Mouse (Mus musculus) liver, postnatal 0 days (tissue): ENCODE measurements at regions not wholly inside any gene's neighbourhood (a gene's known extent, or its start where the extent isn't known, plus 50 kb on each side); places are given as distances from the start of the nearest gene placed in this dataset.
A peak's percentile ranks its signal among the peaks of the same experiment; 100 is the strongest.

Experiments
- ATAC-seq: fragments of 200-750 bp; cut with Nextera tagmentation; 2 replicates; pipeline ENCODE4 v1.8.0; 2017; ENCODE audit warnings: mild to moderate bottlenecking, moderate library complexity
- DNase-seq: peaks from one replicate; pipeline ENCODE4 v3.0.0-alpha.2; 2016
- H3K27ac ChIP-seq: fragments of 300-500 bp; sonication (generic); 2 replicates; pipeline ENCODE4 v1.5.1; 2014; ENCODE audit warnings: antibody characterized with exemption, moderate library complexity, mild to moderate bottlenecking, low read depth
- H3K27me3 ChIP-seq: fragments of 300-500 bp; sonication (generic); 2 replicates; pipeline ENCODE4 v1.6.1; 2014; ENCODE audit warnings: low read length, control low read depth, mixed read lengths; ENCODE audit not compliant: insufficient read depth
- H3K36me3 ChIP-seq: fragments of 300-500 bp; sonication (generic); replicated peaks from 2 replicates; pipeline ENCODE4 v1.6.1; 2014; ENCODE audit warnings: mild to moderate bottlenecking, control low read depth, low read length, moderate library complexity, mixed read lengths; ENCODE audit not compliant: insufficient read depth
- H3K4me1 ChIP-seq: fragments of 300-500 bp; sonication (generic); 2 replicates; pipeline ENCODE4 v1.6.1; 2014; ENCODE audit warnings: antibody characterized with exemption, mild to moderate bottlenecking, control low read depth; ENCODE audit not compliant: insufficient read depth
- H3K4me2 ChIP-seq: fragments of 300-500 bp; sonication (generic); 2 replicates; pipeline ENCODE4 v1.6.1; 2014; ENCODE audit warnings: low read depth, mild to moderate bottlenecking, low read length, moderate library complexity, mixed read lengths
- H3K4me3 ChIP-seq: fragments of 300-500 bp; sonication (generic); 2 replicates; pipeline ENCODE4 v1.5.1; 2014; ENCODE audit warnings: low read depth, low read length
- H3K9ac ChIP-seq: fragments of 300-500 bp; sonication (generic); replicated peaks from 2 replicates; pipeline ENCODE4 v1.6.1; 2014; ENCODE audit warnings: mild to moderate bottlenecking, moderate library complexity
- H3K9me3 ChIP-seq: fragments of 300-500 bp; sonication (generic); 2 replicates; pipeline ENCODE4 v1.6.1; 2016; ENCODE audit warnings: mild to moderate bottlenecking, control low read depth, low read length, mixed read lengths
- CTCF ChIP-seq: sonication (generic); IDR thresholded peaks from 2 replicates; pipeline ENCODE4 v1.5.1; 2016; ENCODE audit warnings: antibody characterized with exemption, low read depth
- EP300 ChIP-seq: IDR thresholded peaks from 2 replicates; pipeline ENCODE4 v1.6.1; 2016; ENCODE audit warnings: antibody characterized with exemption, low read depth, mild to moderate bottlenecking
- WGBS: fragments of 180-500 bp; shearing (Covaris S2); extraction: QIAGEN DNeasy Blood & Tissue Kit; methylation state at CpG from one replicate; pipeline ENCODE4 v1.1.7; 2014; ENCODE audit not compliant: insufficient replicate concordance; 5-methylcytosine and 5-hydroxymethylcytosine counted together

- H3K36me3 ChIP-seq = no peaks in the 10 kb centered on the region
- H3K9me3 ChIP-seq = no peaks in the 10 kb centered on the region
- no peak overlapping the region for H3K9ac ChIP-seq
- no peak overlapping the region for H3K4me3 ChIP-seq
- no peak overlapping the region for H3K27ac ChIP-seq
- DNase-seq (no peak), ATAC-seq (no peak)
- TF ChIP-seq EP300 (no peak), CTCF (no peak)
- H3K27me3 ChIP-seq = no peaks in the 10 kb centered on the region
- 73% methylated on average over 3 of the region's 3 CpGs for WGBS
- H3K4me2 ChIP-seq = no peak overlapping the region
- H3K4me1 ChIP-seq = no peaks in the 10 kb centered on the region
Observed at GRCm38 (mm10) chr13:101524223-101524622, 243.8 kb downstream of the Pik3r1 start.

DNA sequence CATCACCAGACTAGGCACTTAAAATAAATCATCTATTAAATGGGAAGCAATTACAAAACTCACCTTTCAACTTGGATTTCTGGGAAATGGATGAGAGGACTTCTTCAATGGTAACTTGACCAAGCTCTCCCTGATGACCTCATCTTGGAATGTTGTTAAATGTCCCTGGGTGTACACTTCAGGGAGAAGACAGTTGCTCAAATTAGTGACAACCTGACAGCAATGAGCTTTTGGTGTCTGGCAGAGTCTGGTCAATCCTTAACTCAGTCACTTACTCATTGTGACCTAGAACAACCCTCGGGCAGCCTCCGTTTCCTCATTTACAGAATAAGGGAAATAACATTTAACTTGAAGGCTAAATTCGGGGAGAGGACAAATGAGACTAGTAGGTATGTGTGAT lies 244.5 kb downstream of the Pik3r1 start:
- H3K9me3 ChIP-seq = no peaks in the 10 kb centered on the region
- ATAC-seq = no peak
- TF ChIP-seq EP300 (no peak), CTCF (no peak)
- H3K36me3 ChIP-seq = no peaks in the 10 kb centered on the region
- H3K4me1 ChIP-seq = no peaks in the 10 kb centered on the region
- no peak overlapping the region for H3K9ac ChIP-seq
- H3K27me3 ChIP-seq = no peaks in the 10 kb centered on the region
- no peak for DNase-seq
- H3K4me3 ChIP-seq = no peak overlapping the region
- WGBS = 51% methylated on average over 3 of the region's 3 CpGs
- H3K4me2 ChIP-seq = no peak overlapping the region
- no peak overlapping the region for H3K27ac ChIP-seq

GRCm38 (mm10) chr13:101522597-101522996 lies 245.4 kb downstream of the Pik3r1 start:
- H3K4me3 ChIP-seq = no peak overlapping the region
- TF ChIP-seq EP300 (no peak), CTCF (no peak)
- no peaks in the 10 kb centered on the region for H3K4me1 ChIP-seq
- H3K27ac ChIP-seq = no peak overlapping the region
- ATAC-seq (no peak), DNase-seq (no peak)
- no peak overlapping the region for H3K4me2 ChIP-seq
- no peak overlapping the region for H3K9ac ChIP-seq
- H3K9me3 ChIP-seq = no peaks in the 10 kb centered on the region
- 89% methylated on average over 2 of the region's 2 CpGs for WGBS
- H3K36me3 ChIP-seq = no peaks in the 10 kb centered on the region
- no peaks in the 10 kb centered on the region for H3K27me3 ChIP-seq

DNA sequence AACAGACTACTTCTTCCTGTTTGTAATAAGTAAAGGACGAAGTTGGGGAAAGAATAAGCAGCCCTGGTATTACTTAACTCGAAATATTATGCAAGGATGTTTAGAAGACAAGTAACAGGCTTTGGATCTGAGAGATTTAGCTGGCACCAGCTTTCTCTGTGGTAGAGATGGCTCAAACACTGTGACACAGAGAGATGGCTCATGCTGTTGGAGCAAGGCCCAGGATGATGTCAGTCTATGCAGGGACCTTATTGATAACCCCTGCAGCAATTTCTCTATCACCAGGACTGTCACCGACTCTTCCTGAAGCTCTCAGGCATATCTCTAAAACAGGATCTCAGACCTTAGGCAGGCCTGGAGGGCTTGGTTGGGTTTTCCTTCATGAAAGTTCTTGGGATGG lies 254.7 kb downstream of the Pik3r1 start:
- H3K4me3 ChIP-seq = no peak overlapping the region
- 50% methylated on average over 3 of the region's 3 CpGs for WGBS
- no peaks in the 10 kb centered on the region for H3K27me3 ChIP-seq
- H3K9ac ChIP-seq = no peak overlapping the region
- peaks cover 4% of the 10 kb centered on the region; the same call in 1 of the 2 replicates for H3K4me1 ChIP-seq
- H3K9me3 ChIP-seq = 0 out of 2 replicates have a peak, but pooled peaks cover 5% of the 10 kb centered on the region
- no peak for DNase-seq
- ATAC-seq = no peak
- H3K36me3 ChIP-seq = no peaks in the 10 kb centered on the region
- no peak overlapping the region for H3K4me2 ChIP-seq
- H3K27ac ChIP-seq = no peak overlapping the region
- no peak for TF ChIP-seq CTCF
- TF ChIP-seq EP300 = no peak

- peak; percentile 49 for ATAC-seq
- DNase-seq = peak; percentile 28
- no peaks in the 10 kb centered on the region for H3K36me3 ChIP-seq
- H3K4me3 ChIP-seq = no peak overlapping the region
- H3K9ac ChIP-seq = no peak overlapping the region
- H3K4me1 ChIP-seq = peaks cover 4% of the 10 kb centered on the region; the same call in 1 of the 2 replicates
- 0 out of 2 replicates have a peak, but pooled peaks have one; percentile 22 for TF ChIP-seq EP300
- TF ChIP-seq CTCF = peak; percentile 77
- no peak overlapping the region for H3K4me2 ChIP-seq
- no peaks in the 10 kb centered on the region for H3K9me3 ChIP-seq
- 33% methylated on average over 1 of the region's 1 CpGs for WGBS
- H3K27me3 ChIP-seq = no peaks in the 10 kb centered on the region
- no peak overlapping the region for H3K27ac ChIP-seq
Observed at GRCm38 (mm10) chr13:101509946-101510345, 258.1 kb downstream of the Pik3r1 start.

- Histone ChIP-seq H3K4me2 (no peak overlapping the region), H3K27ac (no peak overlapping the region), H3K9ac (no peak overlapping the region), H3K4me3 (no peak overlapping the region), H3K27me3 (no peaks in the 10 kb centered on the region), H3K36me3 (no peaks in the 10 kb centered on the region), H3K4me1 (peaks cover 4% of the 10 kb centered on the region; the same call in 1 of the 2 replicates), H3K9me3 (no peaks in the 10 kb centered on the region)
- no peak for DNase-seq
- ATAC-seq = no peak
- TF ChIP-seq EP300 (no peak), CTCF (no peak)
Observed at GRCm38 (mm10) chr13:101508331-101508730, 259.7 kb downstream of the Pik3r1 start.

DNA sequence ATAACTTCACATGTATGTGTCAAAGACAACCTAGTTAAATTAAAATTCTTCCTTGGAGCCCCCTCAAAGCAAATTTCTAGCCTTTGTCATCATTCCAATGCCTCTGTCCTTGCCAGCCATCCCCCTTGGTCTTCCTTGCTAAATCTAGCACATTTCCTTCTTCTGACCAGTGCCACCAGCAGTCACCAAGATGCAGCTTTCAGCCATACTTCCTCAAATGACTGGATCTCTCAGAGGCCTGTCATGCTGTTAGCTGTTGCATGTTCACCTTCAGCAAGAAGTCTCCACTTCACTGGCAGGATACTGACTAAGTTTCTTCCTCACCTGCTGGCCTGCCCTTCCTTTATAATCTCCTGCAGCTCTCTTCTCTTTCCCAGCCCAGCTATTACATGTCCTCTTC lies 261.3 kb downstream of the Pik3r1 start:
- Histone ChIP-seq H3K27ac (no peak overlapping the region), H3K27me3 (no peaks in the 10 kb centered on the region), H3K9me3 (no peaks in the 10 kb centered on the region), H3K9ac (no peak overlapping the region), H3K4me3 (no peak overlapping the region), H3K4me2 (no peak overlapping the region), H3K36me3 (no peaks in the 10 kb centered on the region), H3K4me1 (peaks cover 4% of the 10 kb centered on the region; the same call in 1 of the 2 replicates)
- no peak for TF ChIP-seq CTCF
- no peak for TF ChIP-seq EP300
- no peak for ATAC-seq
- DNase-seq = no peak
